Mouse (Mus musculus): ENCODE data around the gene Dll1.

Gene Dll1

GRCm38 (mm10) chr17:15376494-15377181, at the start of gene Dll1:
Dll1 (minus strand) TSS chr17:15376872.
- DNase-seq, result peak; percentile 8

GRCm38 (mm10) chr17:15425931-15426330, 49.3 kb upstream of the Dll1 start:
- DNase-seq, result no peak

- no peak for DNase-seq
Measured at GRCm38 (mm10) chr17:15423080-15423765, 46.6 kb upstream of the Dll1 start.

DNA sequence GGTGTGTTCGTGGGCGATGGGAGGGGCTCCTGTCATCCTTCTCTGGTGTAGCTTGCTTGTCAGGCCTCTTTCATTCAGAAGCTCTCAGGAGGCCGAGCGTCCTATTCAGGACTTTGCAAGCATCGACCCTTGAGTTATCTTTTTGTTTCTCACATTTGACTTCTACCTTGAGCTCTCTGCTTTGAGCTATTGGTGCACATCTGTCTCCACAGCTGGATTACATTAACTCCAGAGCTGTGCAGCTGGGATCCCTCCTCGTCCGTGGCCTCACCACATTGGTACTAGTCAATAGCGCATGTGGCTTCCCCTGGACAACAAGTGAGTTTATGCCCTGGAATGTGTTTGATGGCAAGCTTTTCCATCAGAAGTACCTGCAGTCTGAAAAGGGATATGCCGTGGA, 46.0 kb upstream of the Dll1 start:
- DNase-seq, result no peak

GRCm38 (mm10) chr17:15421446-15421845, 44.8 kb upstream of the Dll1 start:
- DNase-seq, result no peak

- DNase-seq, result no peak
Measured at GRCm38 (mm10) chr17:15420021-15420603, 43.4 kb upstream of the Dll1 start.

DNA sequence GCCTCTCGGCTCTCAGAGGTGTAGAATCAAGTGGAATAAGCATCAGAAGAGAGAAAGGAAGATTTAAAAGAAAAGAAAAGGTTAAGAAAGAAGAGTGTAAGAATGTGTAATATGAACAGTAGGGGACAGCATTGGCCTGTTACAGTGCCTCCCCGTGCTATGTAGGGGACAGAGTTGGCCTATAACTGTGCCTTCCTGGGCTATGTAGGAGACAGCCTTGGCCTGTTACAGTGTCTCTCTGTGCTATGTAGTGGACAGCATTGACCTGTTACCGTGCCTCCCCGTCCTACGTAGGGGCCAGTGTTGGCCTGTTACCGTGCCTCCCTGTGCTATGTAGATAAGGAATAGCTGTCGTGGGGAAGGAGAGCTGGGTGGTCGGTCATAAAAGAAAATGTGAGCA, 42.9 kb upstream of the Dll1 start:
- DNase-seq, result no peak

- no peak for DNase-seq
Measured at GRCm38 (mm10) chr17:15416596-15417215, 40.0 kb upstream of the Dll1 start.

GRCm38 (mm10) chr17:15410861-15411260, 34.2 kb upstream of the Dll1 start:
- no peak for DNase-seq

DNA sequence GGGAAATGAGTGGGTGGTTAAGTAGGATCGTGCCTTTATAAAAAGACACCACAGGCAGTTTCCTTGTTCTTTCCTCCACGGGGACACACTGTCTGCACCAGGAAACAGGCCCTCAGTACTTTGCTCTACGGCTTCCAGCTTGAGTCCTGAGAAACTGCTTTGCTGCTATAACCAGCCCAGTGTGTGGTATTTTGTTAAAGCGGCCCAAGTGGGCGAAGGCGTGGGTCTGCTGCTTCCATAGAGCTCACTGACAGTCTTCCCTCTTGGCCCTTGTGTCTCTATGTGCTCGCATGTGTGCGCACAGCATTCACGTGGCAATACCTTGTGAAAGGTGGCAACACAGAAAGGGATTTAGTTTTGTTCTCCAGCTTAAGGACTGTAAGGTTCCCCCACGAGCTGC, 32.6 kb upstream of the Dll1 start:
- DNase-seq, result no peak

- DNase-seq, result no peak
Measured at GRCm38 (mm10) chr17:15406576-15406975, 29.9 kb upstream of the Dll1 start.

DNA sequence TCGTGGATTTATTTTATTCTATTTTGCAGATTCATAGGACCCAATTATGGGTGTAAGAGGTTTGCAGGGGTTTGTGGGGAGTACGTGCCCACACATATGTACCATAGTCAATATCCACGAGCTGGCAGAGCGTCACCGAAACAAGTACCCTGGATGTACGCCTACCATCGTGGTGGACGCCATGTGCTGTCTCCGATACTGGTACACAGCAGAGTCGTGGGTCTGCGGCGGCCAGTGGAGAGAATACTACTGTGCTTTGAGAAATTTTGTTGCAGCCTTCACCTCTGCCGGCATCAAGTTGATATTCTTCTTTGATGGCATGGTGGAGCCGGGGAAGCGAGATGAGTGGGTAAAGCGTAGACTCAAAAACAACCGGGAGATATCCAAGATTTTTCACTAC, 25.0 kb upstream of the Dll1 start:
- no peak for DNase-seq

- peak; percentile 79 for DNase-seq
Measured at GRCm38 (mm10) chr17:15395997-15396675, 19.5 kb upstream of the Dll1 start, which contains the start of gene Fam120b. Fam120b (plus strand) TSS chr17:15396202.

DNA sequence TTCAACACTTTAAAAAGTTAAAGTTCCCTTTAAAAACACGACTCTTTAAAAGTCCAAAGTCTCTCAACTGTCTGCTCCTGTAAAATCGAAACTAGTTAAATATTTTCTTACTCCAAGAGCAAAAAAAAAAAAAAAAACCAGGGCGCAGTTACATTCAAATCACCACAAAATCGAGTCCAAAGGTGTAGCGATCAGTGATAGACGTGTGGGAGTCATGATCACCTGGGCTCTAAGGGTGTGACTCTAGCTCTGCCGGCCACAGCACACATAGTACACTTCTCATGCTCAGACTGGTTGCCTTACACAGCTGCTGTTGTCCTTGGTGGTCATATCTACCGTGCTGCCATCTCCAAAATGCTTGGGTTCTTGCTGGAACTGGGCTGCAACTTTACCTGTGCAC, 12.7 kb upstream of the Dll1 start:
- no peak for DNase-seq

DNA sequence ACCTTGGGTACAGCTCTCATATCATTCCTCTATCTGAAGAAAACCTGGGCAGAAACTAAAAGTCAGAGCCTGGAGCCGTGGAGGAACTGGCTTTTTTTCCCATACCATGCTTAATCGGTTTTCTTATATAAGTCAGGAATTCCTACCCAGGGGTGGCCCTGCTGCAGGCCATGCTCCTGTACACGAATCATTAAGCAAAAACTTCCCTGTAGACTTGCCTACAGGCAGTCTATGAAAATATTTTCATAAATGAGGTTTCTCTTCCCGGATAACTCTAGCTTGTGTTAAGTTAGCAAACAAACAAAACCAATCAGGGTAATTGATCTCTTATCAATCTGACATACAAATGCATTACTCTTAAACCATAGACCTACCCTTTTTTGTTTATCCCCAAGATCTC, 12.2 kb upstream of the Dll1 start:
- no peak for DNase-seq

GRCm38 (mm10) chr17:15383360-15383759, 6.7 kb upstream of the Dll1 start:
- no peak for DNase-seq

GRCm38 (mm10) chr17:15381869-15382660, 5.4 kb upstream of the Dll1 start:
- no peak for DNase-seq

DNA sequence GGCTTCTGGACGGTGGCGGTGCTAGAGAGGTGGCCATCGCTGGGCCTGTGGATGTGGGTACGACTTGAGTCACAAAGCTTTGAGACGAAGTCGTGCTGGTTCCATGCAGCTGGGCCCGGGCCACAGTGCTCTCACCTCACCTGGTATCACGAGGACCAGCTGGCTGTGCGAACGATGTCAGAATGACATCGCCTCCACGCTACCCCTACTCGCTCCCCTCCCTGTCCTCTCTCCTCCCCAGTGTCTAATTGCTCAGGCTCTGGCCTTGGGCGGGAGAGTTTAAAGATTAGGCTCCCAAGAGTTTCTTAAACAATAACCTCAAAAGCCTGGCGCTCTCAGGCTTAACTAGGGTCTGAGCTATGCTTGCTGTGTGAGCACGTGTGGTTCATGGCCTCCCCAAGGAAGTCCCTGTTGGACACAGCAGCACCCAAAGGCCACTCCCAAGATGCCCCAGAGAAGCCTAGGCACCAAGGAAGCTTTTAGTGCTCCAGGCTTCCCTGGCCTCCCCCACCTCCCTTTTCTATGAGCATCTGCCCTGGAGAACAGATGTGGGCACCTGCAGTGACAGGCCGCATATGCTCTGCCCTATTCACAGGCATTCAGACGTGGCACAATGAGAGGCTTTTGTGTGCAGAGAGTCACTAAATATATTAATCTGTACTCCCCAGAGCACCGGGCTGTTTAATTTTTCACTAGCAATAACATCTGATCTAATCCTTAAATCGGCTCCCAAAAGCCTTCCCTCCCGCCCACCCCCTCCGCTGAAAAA, 4.6 kb upstream of the Dll1 start:
- DNase-seq, result no peak

- no peak for DNase-seq
Measured at GRCm38 (mm10) chr17:15380641-15381051, 4.0 kb upstream of the Dll1 start.

- no peak for DNase-seq
Measured at GRCm38 (mm10) chr17:15379741-15380526, 3.3 kb upstream of the Dll1 start.
